Mouse (Mus musculus) neural tube, embryonic 14.5 days (tissue): ENCODE results near the gene Tecr. TPM values are rescaled to one million over a fixed set of nuclear protein-coding genes. Genes with fewer than 3 reads are reported as not detected.
A peak's percentile ranks its signal among the peaks of the same experiment; 100 is the strongest.

Experiments
- ATAC-seq: fragments of 200-750 bp; cut with Nextera tagmentation; 2 replicates; pipeline ENCODE4 v1.8.0; 2017; ENCODE audit warnings: low read depth, mild to moderate bottlenecking, moderate TSS enrichment, moderate library complexity
- H3K27ac ChIP-seq: fragments of 300-500 bp; sonication (generic); 2 replicates; pipeline ENCODE4 v1.5.1; 2014; ENCODE audit warnings: low read depth, mild to moderate bottlenecking, control low read depth, low read length, moderate library complexity, mixed read lengths
- H3K27me3 ChIP-seq: fragments of 300-500 bp; sonication (generic); 2 replicates; pipeline ENCODE4 v1.6.1; 2014; ENCODE audit warnings: low read length; ENCODE audit not compliant: control insufficient read depth, insufficient read depth
- H3K36me3 ChIP-seq: fragments of 300-500 bp; sonication (generic); 2 replicates; pipeline ENCODE4 v1.6.1; 2014; ENCODE audit warnings: low read length, mixed read lengths; ENCODE audit not compliant: control insufficient read depth, insufficient read depth
- H3K4me1 ChIP-seq: fragments of 300-500 bp; sonication (generic); 2 replicates; pipeline ENCODE4 v1.6.1; 2014; ENCODE audit warnings: low read length; ENCODE audit not compliant: control insufficient read depth, insufficient read depth
- H3K4me2 ChIP-seq: fragments of 300-500 bp; sonication (generic); 2 replicates; pipeline ENCODE4 v1.6.1; 2014; ENCODE audit warnings: mild to moderate bottlenecking, low read depth, low read length, control low read depth
- H3K4me3 ChIP-seq: fragments of 300-500 bp; sonication (generic); 2 replicates; pipeline ENCODE4 v1.5.1; 2014; ENCODE audit warnings: low read depth, low read length, control low read depth, mixed read lengths
- H3K9ac ChIP-seq: fragments of 300-500 bp; sonication (generic); replicated peaks from 2 replicates; pipeline ENCODE4 v1.6.1; 2014; ENCODE audit warnings: low read depth, mild to moderate bottlenecking, control low read depth, low read length, mixed read lengths
- H3K9me3 ChIP-seq: fragments of 300-500 bp; sonication (generic); 2 replicates; pipeline ENCODE4 v1.6.1; 2016; ENCODE audit warnings: low read length; ENCODE audit not compliant: control insufficient read depth
- WGBS: fragments of 180-500 bp; shearing (Covaris S2); extraction: QIAGEN DNeasy Blood & Tissue Kit; methylation state at CpG from one replicate; pipeline ENCODE4 v1.1.7; 2014; 5-methylcytosine and 5-hydroxymethylcytosine counted together
- polyA plus RNA-seq: library from polyadenylated mRNA; unstranded; fragments of >200 nt; fragmentation: Nextera tagmentation; extraction: Ambion mirVana; gene quantifications from 2 replicates; pipeline ENCODE4 v1.2.1, GENCODE M21; 2014

Tecr gene
- 1,479 and 1,754 TPM in 2 replicates for polyA plus RNA-seq

DNA sequence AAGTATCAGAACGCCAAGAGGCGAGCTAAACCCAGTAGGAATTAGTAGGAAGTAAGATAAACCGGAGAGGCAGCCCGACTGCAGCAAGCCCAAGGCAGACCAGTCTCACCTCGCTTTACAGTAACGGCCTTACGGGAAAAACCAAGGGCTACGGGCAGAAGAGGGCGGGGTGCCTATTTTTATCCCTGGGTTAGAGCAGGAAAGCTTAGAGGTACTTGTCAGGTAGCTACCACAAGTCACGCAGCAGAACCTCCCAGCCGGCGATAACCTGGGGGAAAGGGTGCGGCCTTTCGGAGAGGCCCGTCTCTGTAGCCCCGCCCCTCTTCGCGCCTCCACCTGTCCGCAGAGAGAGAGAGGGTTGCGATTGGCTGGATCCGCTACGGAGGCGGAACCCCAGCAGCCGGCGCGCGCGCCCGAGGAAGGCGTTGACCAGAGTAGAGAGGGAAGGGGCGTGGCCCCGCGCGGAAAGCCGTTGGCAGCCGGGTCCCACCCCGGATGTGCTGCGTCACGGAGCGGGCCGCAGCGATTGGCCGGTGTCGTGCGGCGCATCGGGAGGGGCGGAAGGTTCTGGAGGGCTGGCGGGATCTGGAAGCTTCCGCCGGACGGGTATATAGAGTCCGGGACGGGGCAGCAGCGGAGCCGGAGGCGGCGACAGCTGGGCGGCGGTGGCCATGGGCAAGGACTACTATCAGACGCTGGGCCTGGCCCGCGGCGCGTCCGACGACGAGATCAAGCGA, at the start of gene Tecr, which contains the start of gene Dnajb1:
Gene Tecr, minus strand, starts transcription at position 311 of the 737 bp plus-strand sequence.
Gene Dnajb1, plus strand, starts transcription at position 533 of the 737 bp plus-strand sequence.
- peak within 1 kb of the TSS; percentile 77 for H3K4me3 ChIP-seq
- peak within 1 kb of the TSS; percentile 85 for H3K9ac ChIP-seq
- no peaks in the 10 kb centered on the region for H3K9me3 ChIP-seq
- H3K4me2 ChIP-seq, result peak within 1 kb of the TSS; percentile 96
- WGBS, result under 1% methylated on average over 60 of the region's 69 CpGs
- ATAC-seq, result peak; percentile 98
- H3K27me3 ChIP-seq, result no peaks in the 10 kb centered on the region
- peaks cover 18% of the 10 kb centered on the region for H3K4me1 ChIP-seq
- H3K36me3 ChIP-seq, result peaks cover 28% of the 10 kb centered on the region
- peak within 1 kb of the TSS; percentile 97 for H3K27ac ChIP-seq

GRCm38 (mm10) chr8:83656484-83657246, 48.9 kb upstream of the Tecr start:
- H3K9me3 ChIP-seq, result no peaks in the 10 kb centered on the region
- no peak overlapping the region for H3K4me2 ChIP-seq
- ATAC-seq, result no peak
- no peak overlapping the region for H3K4me3 ChIP-seq
- 84% methylated on average over 13 of the region's 13 CpGs for WGBS
- no peaks in the 10 kb centered on the region for H3K27me3 ChIP-seq
- H3K36me3 ChIP-seq, result no peaks in the 10 kb centered on the region
- H3K27ac ChIP-seq, result no peak overlapping the region
- H3K9ac ChIP-seq, result no peak overlapping the region
- peaks cover 24% of the 10 kb centered on the region for H3K4me1 ChIP-seq

DNA sequence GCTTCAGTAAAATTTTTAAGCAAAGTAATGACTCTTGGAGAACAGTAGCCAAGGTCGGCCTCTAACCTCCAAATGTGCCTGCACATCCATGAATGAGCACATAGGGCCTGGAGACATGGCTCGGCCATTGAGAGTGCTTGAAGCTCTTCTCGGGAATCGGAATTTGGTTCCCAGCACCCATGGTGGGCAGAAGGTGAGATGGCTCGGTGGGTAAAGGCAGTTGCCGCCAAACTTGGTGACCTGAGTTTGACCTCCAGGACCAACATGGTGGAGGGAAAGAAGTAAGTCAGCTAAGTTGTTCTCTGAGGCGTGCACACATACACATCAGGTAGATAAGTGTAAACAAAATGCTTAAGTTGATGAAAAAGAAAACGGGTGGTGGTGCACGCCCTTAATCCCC, 48.3 kb upstream of the Tecr start:
- Histone ChIP-seq H3K27ac (no peak overlapping the region), H3K4me3 (no peak overlapping the region), H3K4me1 (peaks cover 22% of the 10 kb centered on the region), H3K9me3 (no peaks in the 10 kb centered on the region), H3K9ac (no peak overlapping the region), H3K27me3 (no peaks in the 10 kb centered on the region), H3K36me3 (no peaks in the 10 kb centered on the region), H3K4me2 (no peak overlapping the region)
- ATAC-seq, result no peak
- 90% methylated on average over 9 of the region's 9 CpGs for WGBS

DNA sequence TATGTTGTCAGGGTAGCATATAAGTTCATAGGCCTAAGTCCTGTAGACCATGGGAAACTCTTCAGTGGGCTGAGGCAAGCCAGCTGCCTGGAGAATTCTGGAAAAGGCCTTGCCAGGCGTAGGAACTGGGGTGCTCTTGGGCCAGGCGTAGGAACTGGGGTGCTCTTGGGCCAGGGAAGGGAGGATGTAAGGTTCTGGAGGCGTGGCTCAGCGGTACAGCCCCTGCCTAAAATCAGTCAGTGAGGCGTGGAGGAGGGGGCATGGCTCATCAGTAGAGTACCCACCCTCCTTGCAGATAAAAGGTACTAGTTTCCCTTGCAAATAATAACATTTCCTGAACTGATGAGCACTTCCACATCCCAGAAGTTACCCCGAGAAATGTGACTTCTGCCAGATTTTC, 47.0 kb upstream of the Tecr start:
- no peak overlapping the region for H3K9ac ChIP-seq
- H3K4me1 ChIP-seq, result peaks cover 11% of the 10 kb centered on the region
- H3K27me3 ChIP-seq, result no peaks in the 10 kb centered on the region
- H3K27ac ChIP-seq, result no peak overlapping the region
- H3K4me3 ChIP-seq, result no peak overlapping the region
- no peaks in the 10 kb centered on the region for H3K9me3 ChIP-seq
- ATAC-seq, result no peak
- WGBS, result 97% methylated on average over 6 of the region's 6 CpGs
- H3K36me3 ChIP-seq, result no peaks in the 10 kb centered on the region
- no peak overlapping the region for H3K4me2 ChIP-seq

GRCm38 (mm10) chr8:83653662-83654017, 45.9 kb upstream of the Tecr start:
- Histone ChIP-seq H3K4me1 (peaks cover 11% of the 10 kb centered on the region), H3K27me3 (no peaks in the 10 kb centered on the region), H3K27ac (no peak overlapping the region), H3K9me3 (no peaks in the 10 kb centered on the region), H3K4me2 (peak overlapping the region; percentile 96), H3K9ac (peak overlapping the region; percentile 78), H3K36me3 (no peaks in the 10 kb centered on the region), H3K4me3 (peak overlapping the region; percentile 89)
- no peak for ATAC-seq
- 51% methylated on average over 10 of the region's 10 CpGs for WGBS

DNA sequence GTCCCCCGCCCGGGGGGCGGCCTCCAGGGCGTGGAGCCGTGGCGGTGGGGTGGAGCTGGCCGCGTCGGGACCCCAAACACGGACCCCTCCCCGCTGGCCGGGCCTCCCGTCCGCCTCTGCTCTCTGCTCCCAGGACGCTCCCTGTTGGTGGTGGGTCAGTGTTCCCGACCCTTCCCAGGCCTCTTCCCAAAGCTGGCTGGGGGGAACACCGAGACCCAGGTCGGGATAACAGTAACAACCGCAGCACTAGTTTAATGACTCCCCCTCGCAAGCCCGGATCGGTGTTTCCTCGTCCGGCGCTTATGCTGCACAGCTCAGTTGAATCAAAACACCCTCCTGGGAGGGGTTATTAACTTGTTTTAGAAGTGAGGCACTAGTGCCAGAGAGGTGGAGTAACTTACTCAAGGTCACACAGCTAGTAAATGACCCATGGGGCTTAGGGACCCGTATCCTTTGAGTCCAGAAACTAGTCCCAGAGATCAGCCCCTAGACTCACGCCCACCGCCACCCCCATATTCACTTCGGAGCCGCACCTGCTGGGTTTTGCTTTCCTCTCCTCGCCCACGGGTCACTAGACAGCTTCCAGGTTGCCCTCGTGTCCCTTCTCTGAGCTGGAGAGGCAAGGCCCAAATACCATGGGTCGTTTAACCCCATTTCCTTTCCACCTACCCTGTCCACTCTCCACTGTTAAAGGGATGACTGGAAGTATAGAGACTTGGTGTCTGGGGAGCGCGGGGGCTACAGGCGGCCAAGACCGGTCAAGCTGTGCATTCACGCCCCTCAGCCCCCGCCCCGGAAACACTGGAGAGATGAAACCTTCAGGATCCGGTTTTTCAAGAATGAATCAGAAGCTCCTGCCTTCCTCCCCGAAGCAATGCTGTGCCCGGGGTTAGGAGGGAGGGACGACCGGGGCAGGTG, 45.2 kb upstream of the Tecr start:
- peak overlapping the region; percentile 96 for H3K4me2 ChIP-seq
- peak overlapping the region; percentile 89 for H3K4me3 ChIP-seq
- no peaks in the 10 kb centered on the region for H3K36me3 ChIP-seq
- H3K4me1 ChIP-seq, result peaks cover 11% of the 10 kb centered on the region
- H3K27ac ChIP-seq, result peak overlapping the region; percentile 67; the same call in 1 of the 2 replicates
- 3% methylated on average over 40 of the region's 46 CpGs for WGBS
- H3K9ac ChIP-seq, result peak overlapping the region; percentile 78
- ATAC-seq, result peak; percentile 39; the same call in 1 of the 2 replicates
- no peaks in the 10 kb centered on the region for H3K9me3 ChIP-seq
- no peaks in the 10 kb centered on the region for H3K27me3 ChIP-seq

- Histone ChIP-seq H3K27me3 (no peaks in the 10 kb centered on the region), H3K4me3 (peak within 1 kb of the TSS; percentile 89), H3K9ac (peak within 1 kb of the TSS; percentile 78), H3K36me3 (no peaks in the 10 kb centered on the region), H3K9me3 (no peaks in the 10 kb centered on the region), H3K4me1 (peaks cover 11% of the 10 kb centered on the region), H3K4me2 (peak within 1 kb of the TSS; percentile 96), H3K27ac (peak within 1 kb of the TSS; percentile 90)
- peak; percentile 97 for ATAC-seq
- WGBS, result 5% methylated on average over 47 of the region's 50 CpGs
Observed at GRCm38 (mm10) chr8:83652030-83652743, 44.4 kb upstream of the Tecr start, which contains the start of gene Gipc1. Gene Gipc1 (plus strand): TSS chr8:83652677.

DNA sequence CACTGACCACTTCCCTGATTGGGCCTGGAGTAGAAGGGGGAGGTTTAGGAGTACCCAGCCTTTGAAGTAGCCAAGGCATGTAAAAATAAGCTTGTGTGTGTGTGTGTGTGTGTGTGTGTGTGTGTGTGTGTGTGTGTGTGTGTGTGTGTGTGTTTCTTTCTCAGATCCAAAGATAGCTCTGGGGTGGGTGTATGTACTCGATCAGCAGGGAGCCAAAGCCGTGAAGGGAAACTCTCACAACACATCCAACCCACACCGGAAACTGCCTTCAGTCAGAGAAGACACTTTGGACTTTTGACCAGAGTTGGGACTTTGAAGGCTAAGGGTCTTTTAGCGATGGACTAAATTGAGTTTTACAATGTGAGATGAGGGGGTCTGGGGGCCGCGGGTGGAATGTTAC, 41.9 kb upstream of the Tecr start:
- Histone ChIP-seq H3K27me3 (no peaks in the 10 kb centered on the region), H3K9me3 (no peaks in the 10 kb centered on the region), H3K4me3 (no peak overlapping the region), H3K9ac (no peak overlapping the region), H3K4me2 (no peak overlapping the region), H3K4me1 (peaks cover 11% of the 10 kb centered on the region), H3K36me3 (no peaks in the 10 kb centered on the region), H3K27ac (no peak overlapping the region)
- no peak for ATAC-seq
- 91% methylated on average over 6 of the region's 6 CpGs for whole genome bisulfite sequencing
